Mouse (Mus musculus): ENCODE data around the gene Sox13. TPM values are rescaled to one million over a fixed set of nuclear protein-coding genes. Genes with fewer than 3 reads are reported as not detected.

Sox13 gene
- total and polyA plus RNA-seq, 2 experiments from 2014 or later: 3.3 to 13.1 TPM

DNA sequence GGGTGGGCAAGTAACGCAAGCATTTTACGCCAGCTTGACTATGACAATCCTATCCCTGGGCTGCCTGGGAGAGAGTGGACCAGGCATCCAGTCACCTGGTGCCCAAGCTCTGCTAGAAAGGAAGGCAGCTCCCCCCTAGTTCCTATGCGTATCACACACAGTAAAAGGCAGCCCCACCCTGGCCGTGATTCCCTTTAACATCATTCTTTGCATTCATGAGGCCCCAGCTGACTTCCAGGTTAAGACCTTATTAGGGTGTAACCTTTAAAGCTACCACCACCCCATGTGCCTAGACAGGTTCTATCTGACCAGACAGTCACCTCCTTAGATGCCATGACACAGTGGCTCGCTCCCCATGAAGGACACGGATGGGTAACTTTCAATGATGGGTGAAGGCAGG, 8.7 kb downstream of the Sox13 start:
- H3K27ac ChIP-seq: no peak overlapping the region
- H3K4me1 ChIP-seq (ENCODE audit: insufficient read depth, low read length): peaks cover 9% of the 10 kb centered on the region; the same call in 1 of the 2 replicates

DNA sequence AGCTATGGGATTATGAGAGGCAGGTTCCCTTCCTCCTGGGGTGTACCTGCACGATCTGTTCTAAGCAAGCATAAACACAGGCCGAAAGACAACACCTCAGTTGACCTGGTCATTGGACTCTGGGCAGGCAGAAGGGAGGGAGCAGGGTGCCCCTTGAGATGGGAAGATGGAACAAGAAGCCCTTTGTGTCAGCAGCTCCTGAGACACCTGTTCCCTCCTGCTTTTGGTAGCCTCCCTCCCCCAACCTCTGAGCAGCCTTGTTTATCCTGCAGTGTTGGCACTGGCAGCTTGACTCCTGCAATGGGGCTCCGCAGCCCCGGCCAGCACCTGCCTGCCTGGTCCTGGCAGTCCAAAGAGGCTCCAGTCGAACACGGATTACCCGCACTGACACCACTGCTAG, 9.1 kb downstream of the Sox13 start:
- H3K27ac ChIP-seq: no peak overlapping the region
- no peaks in the 10 kb centered on the region for H3K36me3 ChIP-seq (ENCODE audit: insufficient read depth, low read length)
- H3K27me3 ChIP-seq (ENCODE audit: insufficient read depth, low read length): no peaks in the 10 kb centered on the region
- WGBS: 53% methylated on average over 7 of the region's 7 CpGs
- H3K9ac ChIP-seq (replicated peaks; ENCODE audit: low read length): no peak overlapping the region
- H3K9me3 ChIP-seq (ENCODE audit: low read length): no peaks in the 10 kb centered on the region
- no peak for TF ChIP-seq CTCF (IDR thresholded peaks at IDR 0.05; ENCODE audit: low read depth)
- H3K4me2 ChIP-seq (ENCODE audit: low read depth, low read length): no peak overlapping the region
- H3K4me1 ChIP-seq (ENCODE audit: insufficient read depth, low read length): peaks cover 9% of the 10 kb centered on the region; the same call in 1 of the 2 replicates
- H3K4me3 ChIP-seq (ENCODE audit: low read length): no peak overlapping the region
- ATAC-seq (no peak), DNase-seq (ENCODE audit: low spot score) (no peak)

More for the DNA sequence above, 8.7 kb downstream of the Sox13 start:
- no peak for TF ChIP-seq CTCF (IDR thresholded peaks at IDR 0.05; ENCODE audit: low read depth)
- ATAC-seq (no peak), DNase-seq (ENCODE audit: low spot score) (no peak)
- no peak overlapping the region for H3K4me3 ChIP-seq (ENCODE audit: low read length)
- H3K9ac ChIP-seq (replicated peaks; ENCODE audit: low read length): no peak overlapping the region
- no peaks in the 10 kb centered on the region for H3K36me3 ChIP-seq (ENCODE audit: insufficient read depth, low read length)
- whole genome bisulfite sequencing: 55% methylated on average over 6 of the region's 6 CpGs
- H3K27me3 ChIP-seq (ENCODE audit: insufficient read depth, low read length): no peaks in the 10 kb centered on the region
- H3K9me3 ChIP-seq (ENCODE audit: low read length): no peaks in the 10 kb centered on the region
- no peak overlapping the region for H3K4me2 ChIP-seq (ENCODE audit: low read depth, low read length)

DNA sequence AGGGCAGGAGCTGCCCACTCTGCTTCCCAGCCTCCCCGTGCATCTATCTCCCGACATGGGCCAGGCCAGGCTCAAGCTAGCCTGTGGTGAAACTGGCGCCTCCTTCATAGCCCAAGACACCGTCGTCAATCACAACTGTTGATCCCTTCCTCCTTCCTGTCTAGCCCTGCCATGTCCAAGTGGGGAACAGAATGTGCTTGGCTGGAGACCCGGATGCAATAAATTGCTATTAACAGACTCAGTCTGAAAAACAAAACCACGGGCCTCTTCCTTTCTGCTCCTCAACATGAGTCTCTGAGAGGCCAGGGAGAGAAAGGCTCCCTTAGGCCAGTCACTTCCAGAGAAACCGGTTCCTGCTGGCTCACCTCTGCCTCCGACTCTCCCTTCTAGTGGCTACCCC, 11.2 kb downstream of the Sox13 start:
- Histone ChIP-seq H3K4me2 (ENCODE audit: low read depth, low read length) (no peak overlapping the region), H3K36me3 (ENCODE audit: insufficient read depth, low read length) (no peaks in the 10 kb centered on the region), H3K9me3 (ENCODE audit: low read length) (no peaks in the 10 kb centered on the region), H3K27me3 (ENCODE audit: insufficient read depth, low read length) (no peaks in the 10 kb centered on the region), H3K9ac (replicated peaks; ENCODE audit: low read length) (no peak overlapping the region), H3K4me1 (ENCODE audit: insufficient read depth, low read length) (peaks cover 9% of the 10 kb centered on the region; the same call in 1 of the 2 replicates), H3K4me3 (ENCODE audit: low read length) (no peak overlapping the region), H3K27ac (no peak overlapping the region; the same call in 1 of the 2 replicates)
- DNase-seq (ENCODE audit: low spot score) (no peak), ATAC-seq (0 out of 2 replicates have a peak, but pooled peaks have one; percentile 19)
- WGBS: 62% methylated on average over 9 of the region's 9 CpGs
- no peak for TF ChIP-seq CTCF (IDR thresholded peaks at IDR 0.05; ENCODE audit: low read depth)

DNA sequence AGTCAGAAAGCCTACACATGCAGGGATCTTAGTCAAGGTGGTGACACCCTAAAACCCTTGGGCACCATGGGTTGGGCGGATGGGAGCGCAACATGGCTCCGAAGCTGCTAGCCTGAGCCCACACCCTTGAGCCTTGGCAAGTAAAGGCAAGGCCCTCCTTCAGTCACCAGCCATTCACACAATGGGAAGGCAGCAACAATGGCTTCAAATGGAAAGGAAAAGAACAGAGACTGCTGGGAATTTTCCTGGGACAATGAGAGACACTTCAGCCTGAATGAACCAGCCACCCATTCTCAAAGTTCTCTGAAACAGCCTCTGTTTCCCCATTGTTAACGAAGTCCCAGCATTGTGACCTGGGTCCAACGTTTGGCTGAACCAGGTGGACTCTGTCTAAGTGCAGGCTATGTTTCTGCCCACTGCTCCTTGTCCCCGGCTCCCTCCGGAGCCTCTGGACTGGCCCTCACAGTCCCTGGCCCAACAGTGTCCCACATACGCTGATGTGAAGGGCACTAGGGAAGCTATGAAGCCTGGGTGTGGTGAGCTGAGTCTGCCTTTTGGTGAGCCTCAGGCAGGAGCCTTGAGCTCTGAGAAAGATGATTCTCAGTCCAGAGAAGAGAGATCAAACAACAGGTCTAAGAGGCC, 12.6 kb downstream of the Sox13 start:
- Histone ChIP-seq H3K27me3 (ENCODE audit: insufficient read depth, low read length) (no peaks in the 10 kb centered on the region), H3K36me3 (ENCODE audit: insufficient read depth, low read length) (no peaks in the 10 kb centered on the region), H3K4me1 (ENCODE audit: insufficient read depth, low read length) (peaks cover 9% of the 10 kb centered on the region; the same call in 1 of the 2 replicates), H3K9ac (replicated peaks; ENCODE audit: low read length) (no peak overlapping the region), H3K4me2 (ENCODE audit: low read depth, low read length) (no peak overlapping the region), H3K4me3 (ENCODE audit: low read length) (no peak overlapping the region), H3K9me3 (ENCODE audit: low read length) (no peaks in the 10 kb centered on the region), H3K27ac (no peak overlapping the region)
- ATAC-seq (no peak), DNase-seq (ENCODE audit: low spot score) (no peak)
- 46% methylated on average over 8 of the region's 8 CpGs for WGBS
- no peak for TF ChIP-seq CTCF (IDR thresholded peaks at IDR 0.05; ENCODE audit: low read depth)

DNA sequence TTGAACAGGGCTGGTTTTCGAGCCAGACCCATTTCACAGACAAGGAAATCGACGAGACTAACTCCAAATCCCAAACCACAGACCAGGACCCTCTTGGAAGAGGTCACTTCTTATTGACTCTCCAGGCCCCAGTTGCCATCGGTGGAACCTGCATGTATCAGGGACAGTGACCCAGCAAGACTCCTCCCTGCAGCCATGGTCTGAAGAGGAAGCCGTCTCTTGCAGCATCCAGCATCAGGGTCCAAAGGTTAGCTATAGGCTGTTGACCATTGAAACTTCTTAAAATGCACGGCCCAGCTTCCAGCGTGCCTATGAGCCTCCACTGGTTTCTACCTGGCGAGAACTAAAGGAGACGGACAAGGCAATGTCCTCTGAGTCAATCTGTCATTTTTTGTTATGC, 14.4 kb downstream of the Sox13 start:
- no peaks in the 10 kb centered on the region for H3K9me3 ChIP-seq (ENCODE audit: low read length)
- H3K36me3 ChIP-seq (ENCODE audit: insufficient read depth, low read length): no peaks in the 10 kb centered on the region
- no peak overlapping the region for H3K4me3 ChIP-seq (ENCODE audit: low read length)
- no peak for DNase-seq (ENCODE audit: low spot score)
- no peak for ATAC-seq
- 0 out of 2 replicates have a peak, but pooled peaks cover under 1% of the 10 kb centered on the region for H3K4me1 ChIP-seq (ENCODE audit: insufficient read depth, low read length)
- 61% methylated on average over 9 of the region's 9 CpGs for WGBS
- H3K27me3 ChIP-seq (ENCODE audit: insufficient read depth, low read length): no peaks in the 10 kb centered on the region
- no peak overlapping the region for H3K4me2 ChIP-seq (ENCODE audit: low read depth, low read length)
- no peak for TF ChIP-seq CTCF (IDR thresholded peaks at IDR 0.05; ENCODE audit: low read depth)
- H3K27ac ChIP-seq: no peak overlapping the region
- H3K9ac ChIP-seq (replicated peaks; ENCODE audit: low read length): no peak overlapping the region

DNA sequence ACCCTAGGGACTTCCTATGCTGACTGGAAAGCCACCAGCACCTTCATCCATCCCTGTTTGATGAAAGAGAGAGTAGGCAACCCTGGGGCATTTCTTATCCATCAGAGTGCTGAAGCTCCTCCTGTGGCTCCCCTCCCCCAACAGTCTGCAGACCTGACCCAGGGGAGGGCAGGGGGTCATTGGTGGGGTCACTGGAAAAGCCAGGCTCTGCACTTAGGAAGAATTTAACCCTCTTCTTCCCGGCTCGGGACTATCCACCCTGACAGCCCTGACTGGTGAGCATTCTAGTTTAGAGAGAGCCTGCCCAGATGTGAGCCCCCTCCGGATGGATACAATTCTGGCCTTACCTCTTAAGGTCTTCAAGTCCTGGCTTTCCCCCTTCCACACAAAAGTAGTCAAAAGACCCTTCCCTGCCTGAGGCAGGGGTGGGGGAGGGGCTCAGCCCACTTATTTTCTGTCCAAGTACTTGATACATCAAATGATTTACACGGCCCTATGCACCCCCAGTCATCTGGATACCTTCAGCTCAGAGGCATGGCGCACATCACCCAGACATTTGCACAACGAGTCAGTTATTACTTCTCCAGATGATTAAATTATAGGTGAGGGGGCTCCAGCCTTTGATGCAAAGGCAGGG, 15.2 kb downstream of the Sox13 start:
- no peak for DNase-seq (ENCODE audit: low spot score)
- Histone ChIP-seq H3K27ac (no peak overlapping the region), H3K36me3 (ENCODE audit: insufficient read depth, low read length) (no peaks in the 10 kb centered on the region), H3K9me3 (ENCODE audit: low read length) (no peaks in the 10 kb centered on the region), H3K4me1 (ENCODE audit: insufficient read depth, low read length) (no peaks in the 10 kb centered on the region), H3K4me3 (ENCODE audit: low read length) (no peak overlapping the region), H3K9ac (replicated peaks; ENCODE audit: low read length) (no peak overlapping the region), H3K4me2 (ENCODE audit: low read depth, low read length) (no peak overlapping the region), H3K27me3 (ENCODE audit: insufficient read depth, low read length) (no peaks in the 10 kb centered on the region)
- WGBS: 24% methylated on average over 6 of the region's 6 CpGs
- ATAC-seq: no peak
- no peak for TF ChIP-seq CTCF (IDR thresholded peaks at IDR 0.05; ENCODE audit: low read depth)

DNA sequence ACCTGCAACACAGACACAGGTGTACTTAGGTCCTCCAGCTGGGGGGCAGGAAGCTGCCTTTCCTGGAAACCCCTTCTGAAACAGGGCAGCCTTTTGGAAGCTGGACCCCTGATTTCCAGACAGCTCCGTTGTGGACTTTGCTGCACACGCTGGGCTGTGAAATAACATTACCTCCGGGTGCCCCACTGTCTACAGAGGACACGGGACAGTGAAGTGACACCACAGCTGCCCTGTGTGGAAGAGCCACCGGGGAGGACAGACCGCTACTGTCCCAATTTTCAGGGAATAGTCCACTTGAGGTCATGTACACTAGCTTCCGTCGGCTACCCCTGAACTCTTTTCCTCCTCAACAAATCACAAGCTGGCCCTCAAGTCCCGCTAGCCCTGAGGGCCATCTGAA, 15.9 kb downstream of the Sox13 start:
- H3K4me1 ChIP-seq (ENCODE audit: insufficient read depth, low read length): no peaks in the 10 kb centered on the region
- H3K4me3 ChIP-seq (ENCODE audit: low read length): no peak overlapping the region
- no peaks in the 10 kb centered on the region for H3K9me3 ChIP-seq (ENCODE audit: low read length)
- DNase-seq (ENCODE audit: low spot score): no peak
- H3K27ac ChIP-seq: no peak overlapping the region
- H3K9ac ChIP-seq (replicated peaks; ENCODE audit: low read length): no peak overlapping the region
- no peaks in the 10 kb centered on the region for H3K36me3 ChIP-seq (ENCODE audit: insufficient read depth, low read length)
- H3K27me3 ChIP-seq (ENCODE audit: insufficient read depth, low read length): no peaks in the 10 kb centered on the region
- WGBS: 60% methylated on average over 9 of the region's 9 CpGs
- H3K4me2 ChIP-seq (ENCODE audit: low read depth, low read length): no peak overlapping the region
- no peak for ATAC-seq
- TF ChIP-seq CTCF (IDR thresholded peaks at IDR 0.05; ENCODE audit: low read depth): no peak
